Mouse (Mus musculus) liver, adult 2 months (tissue): Measurements from ENCODE around the gene Yif1a. TPM values are rescaled to one million over a fixed set of nuclear protein-coding genes. Genes with fewer than 3 reads are reported as not detected.
A peak's percentile ranks its signal among the peaks of the same experiment; 100 is the strongest.

Source experiments
- DNase-seq: peaks from one replicate; pipeline ENCODE4 v3.0.0-alpha.2; 2011; ENCODE audit warnings: low read depth, low spot score; ENCODE audit errors: extremely low read depth
- H3K27ac ChIP-seq: fragments of 200-500 bp; replicated peaks from 2 replicates; pipeline ENCODE4 v1.5.1; 2012; ENCODE audit warnings: low read depth, mild to moderate bottlenecking, control low read depth, inconsistent platforms, low read length; ENCODE audit not compliant: insufficient read depth
- H3K27me3 ChIP-seq: fragments of 200-500 bp; 2 replicates; pipeline ENCODE4 v1.6.1; 2012; ENCODE audit warnings: mild to moderate bottlenecking, moderate library complexity, low read length, inconsistent platforms; ENCODE audit not compliant: control insufficient read depth, insufficient read depth
- H3K36me3 ChIP-seq: fragments of 200-500 bp; 2 replicates; pipeline ENCODE4 v1.6.1; 2012; ENCODE audit warnings: low read length, inconsistent platforms; ENCODE audit not compliant: control insufficient read depth, insufficient read depth
- H3K4me1 ChIP-seq: fragments of 200-500 bp; 2 replicates; pipeline ENCODE4 v1.6.1; 2011; ENCODE audit warnings: low read length; ENCODE audit not compliant: control insufficient read depth, insufficient read depth
- H3K4me3 ChIP-seq: fragments of 200-500 bp; 2 replicates; pipeline ENCODE4 v1.5.1; 2011; ENCODE audit warnings: low read depth, mild to moderate bottlenecking, control low read depth, low read length, moderate library complexity; ENCODE audit not compliant: insufficient read depth
- H3K79me2 ChIP-seq: fragments of 200-500 bp; 2 replicates; pipeline ENCODE4 v1.6.1; 2012; ENCODE audit warnings: inconsistent platforms, mild to moderate bottlenecking, low read length, moderate library complexity; ENCODE audit not compliant: control insufficient read depth, insufficient read depth
- H3K9ac ChIP-seq: fragments of 200-500 bp; 2 replicates; pipeline ENCODE4 v1.6.1; 2012; ENCODE audit warnings: low read depth, mild to moderate bottlenecking, control low read depth, inconsistent platforms, low read length
- CTCF ChIP-seq: fragments of 200-500 bp; IDR thresholded peaks from 2 replicates; pipeline ENCODE4 v1.5.1; 2011; ENCODE audit warnings: low read depth, low read length, control low read depth
- POLR2A ChIP-seq: fragments of 200-500 bp; IDR thresholded peaks from 2 replicates; pipeline ENCODE4 v1.6.1; 2011; ENCODE audit warnings: low read length, control low read depth; ENCODE audit not compliant: insufficient read depth; ENCODE audit errors: extremely low read depth
- WGBS: fragments of 180-500 bp; shearing (Covaris S2); methylation state at CpG from one replicate; pipeline ENCODE4 v1.1.7; 2018; 5-methylcytosine and 5-hydroxymethylcytosine counted together
- polyA plus RNA-seq: library from polyadenylated mRNA; depleted of rRNA; stranded (reverse); fragments of >200 nt; gene quantifications from 2 replicates; pipeline ENCODE4 v1.2.3, GENCODE M21; 2012
- total RNA-seq: library from RNA; depleted of rRNA; stranded (reverse); fragments of >200 nt; gene quantifications from 2 replicates; pipeline ENCODE4 v1.2.3, GENCODE M21; 2014

Gene Yif1a
- total and polyA plus RNA-seq, 2 experiments, result 79.3 to 188 TPM

DNA sequence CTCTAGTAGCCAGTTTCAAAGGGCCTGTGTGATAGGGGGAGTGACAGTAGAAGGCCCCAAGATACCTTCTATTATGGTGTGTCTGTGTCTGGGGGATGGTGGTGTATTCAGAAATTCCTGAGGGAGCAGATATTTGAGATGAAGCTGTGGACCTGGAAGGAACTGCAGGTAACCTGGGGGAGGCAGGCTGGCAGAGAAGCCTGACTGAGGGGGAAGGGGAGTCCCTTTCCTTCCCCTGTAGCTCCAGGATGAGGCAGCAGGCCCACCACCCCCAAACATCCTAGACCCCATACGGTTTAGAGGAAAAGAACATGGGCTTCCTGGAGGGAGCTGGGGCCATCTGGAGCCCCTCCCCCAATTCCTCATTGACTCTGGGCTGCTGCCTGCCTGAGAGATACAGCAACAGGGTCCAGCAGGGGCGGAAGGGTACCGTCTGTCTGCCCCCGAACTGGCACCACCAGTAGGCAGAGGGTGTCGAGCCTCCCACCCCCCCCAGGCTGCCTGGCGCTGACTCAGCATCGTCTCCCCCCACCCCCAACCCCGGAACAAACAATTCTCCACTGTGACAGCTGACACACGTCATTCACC is 7.6 kb downstream of the Yif1a start:
- Histone ChIP-seq H3K27me3 (no peaks in the 10 kb centered on the region), H3K79me2 (no peaks in the 10 kb centered on the region), H3K36me3 (no peaks in the 10 kb centered on the region; the same call in 1 of the 2 replicates), H3K27ac (no peak overlapping the region), H3K4me1 (peaks cover 1% of the 10 kb centered on the region; the same call in 1 of the 2 replicates), H3K4me3 (no peak overlapping the region), H3K9ac (no peak overlapping the region)
- TF ChIP-seq CTCF (no peak), POLR2A (no peak)
- 7% methylated on average over 9 of the region's 9 CpGs for WGBS
- DNase-seq, result no peak

- DNase-seq, result no peak
- Histone ChIP-seq H3K36me3 (peaks cover 12% of the 10 kb centered on the region), H3K27me3 (no peaks in the 10 kb centered on the region), H3K9ac (peak overlapping the region; percentile 37; the same call in 1 of the 2 replicates), H3K4me3 (no peak overlapping the region; the same call in 1 of the 2 replicates), H3K79me2 (no peaks in the 10 kb centered on the region), H3K4me1 (peaks cover 1% of the 10 kb centered on the region; the same call in 1 of the 2 replicates), H3K27ac (no peak overlapping the region)
- WGBS, result 12% methylated on average over 26 of the region's 31 CpGs
- TF ChIP-seq POLR2A, result no peak
- TF ChIP-seq CTCF, result no peak
Measured at GRCm38 (mm10) chr19:5097521-5098362, 9.4 kb downstream of the Yif1a start.

DNA sequence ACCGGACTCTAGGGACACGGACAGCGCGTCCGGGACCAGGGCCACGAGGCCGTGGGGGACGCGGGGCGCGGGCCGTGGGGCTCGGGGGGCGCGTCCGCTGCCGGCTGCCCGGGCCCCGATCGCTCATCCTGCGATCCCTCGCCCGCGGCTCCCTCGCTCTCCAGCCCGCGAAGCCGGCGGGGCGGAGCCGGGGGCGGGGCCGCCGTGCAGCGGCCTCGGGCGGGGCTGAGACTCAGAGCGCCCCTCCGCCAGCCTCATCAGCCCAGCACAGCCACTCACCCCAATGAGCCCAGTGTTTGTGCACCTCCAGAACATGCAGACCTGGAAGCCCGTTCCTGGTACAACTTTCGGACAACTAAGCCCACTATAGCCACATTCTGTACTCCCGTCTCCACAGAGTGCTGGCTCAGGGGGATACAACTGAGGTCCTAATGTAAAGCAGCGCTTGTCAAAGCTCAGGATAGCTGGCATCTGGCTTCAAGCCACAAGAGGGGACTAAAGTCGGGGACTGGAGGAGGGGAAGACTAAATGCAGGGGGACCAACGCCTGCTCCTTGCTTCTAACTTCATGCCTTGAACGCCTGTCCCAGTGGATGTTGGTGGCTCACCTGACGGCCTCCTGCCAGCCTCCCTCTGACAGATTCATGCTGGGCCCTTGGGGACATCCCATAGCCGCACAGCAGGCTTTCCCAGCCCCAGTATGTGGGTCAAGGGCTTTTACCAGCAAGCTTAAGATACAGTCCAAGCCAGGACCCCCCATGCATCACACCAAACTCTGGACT is 10.2 kb downstream of the Yif1a start, which contains the start of gene Cnih2:
Gene Cnih2 (minus strand): TSS at position 159 of the 781 bp plus-strand sequence.
- no peak within 1 kb of the TSS for H3K27ac ChIP-seq
- no peak within 1 kb of the TSS; the same call in 1 of the 2 replicates for H3K4me3 ChIP-seq
- H3K4me1 ChIP-seq, result peaks cover 1% of the 10 kb centered on the region; the same call in 1 of the 2 replicates
- no peak for DNase-seq
- H3K36me3 ChIP-seq, result peaks cover 14% of the 10 kb centered on the region
- H3K9ac ChIP-seq, result peak within 1 kb of the TSS; percentile 37; the same call in 1 of the 2 replicates
- TF ChIP-seq POLR2A, result no peak
- no peak for TF ChIP-seq CTCF
- 11% methylated on average over 42 of the region's 48 CpGs for WGBS
- no peaks in the 10 kb centered on the region for H3K79me2 ChIP-seq
- H3K27me3 ChIP-seq, result no peaks in the 10 kb centered on the region

DNA sequence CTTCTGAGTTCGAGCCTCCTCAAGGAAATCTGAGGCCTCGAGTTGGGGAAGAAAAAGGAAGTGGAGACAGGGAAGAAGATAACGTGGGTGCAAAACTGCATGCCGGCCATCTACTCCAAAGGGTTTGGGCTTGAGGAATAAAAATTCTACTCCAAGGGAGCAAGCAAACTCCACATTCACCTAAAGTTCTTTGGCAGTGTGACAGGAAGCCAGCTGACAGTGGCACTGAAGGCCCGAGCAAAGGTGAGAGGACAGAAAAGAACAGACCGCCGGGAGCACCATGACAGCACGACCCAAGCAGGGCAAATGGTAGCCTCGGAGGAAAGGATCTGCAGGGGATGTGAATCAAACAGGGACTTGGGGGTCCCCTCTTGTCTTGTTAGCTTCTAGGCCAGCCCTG is 17.7 kb downstream of the Yif1a start:
- Histone ChIP-seq H3K27ac (peak overlapping the region; percentile 99), H3K36me3 (peaks cover 18% of the 10 kb centered on the region; the same call in 1 of the 2 replicates), H3K4me3 (peak overlapping the region; percentile 99), H3K9ac (peak overlapping the region; percentile 99), H3K4me1 (peaks cover 3% of the 10 kb centered on the region), H3K27me3 (no peaks in the 10 kb centered on the region), H3K79me2 (no peaks in the 10 kb centered on the region; the same call in 1 of the 2 replicates)
- peak; percentile 74 for DNase-seq
- 3% methylated on average over 9 of the region's 9 CpGs for WGBS
- peak; percentile 44; the same call in 1 of the 2 replicates for TF ChIP-seq POLR2A
- no peak for TF ChIP-seq CTCF

DNA sequence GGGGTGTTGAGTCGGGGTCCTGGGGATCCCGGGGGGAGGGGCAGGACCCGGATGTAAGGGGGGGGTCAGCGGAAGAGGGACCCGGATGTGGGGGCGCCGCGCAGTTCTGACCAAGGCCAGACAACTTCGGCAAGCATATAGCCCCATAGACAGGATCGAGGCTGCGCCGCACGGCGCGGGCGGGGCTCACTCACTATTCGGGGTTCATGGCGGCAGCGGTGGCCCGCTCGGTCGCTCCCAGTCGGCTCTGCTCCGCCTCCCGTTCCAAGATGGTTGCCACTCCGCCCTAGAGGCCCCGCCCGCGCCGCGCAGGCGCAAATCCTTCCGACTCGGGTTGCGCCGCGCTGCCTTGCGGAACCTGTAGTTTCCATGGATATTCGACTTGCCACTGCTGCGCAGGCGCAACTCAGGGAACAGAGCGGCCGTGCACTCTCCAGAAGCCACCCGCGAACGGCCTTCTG is 18.4 kb downstream of the Yif1a start, which contains the start of gene Rab1b:
Gene Rab1b (minus strand): TSS at position 342 of the 461 bp plus-strand sequence.
- Histone ChIP-seq H3K79me2 (no peaks in the 10 kb centered on the region; the same call in 1 of the 2 replicates), H3K27me3 (no peaks in the 10 kb centered on the region), H3K4me1 (peaks cover 3% of the 10 kb centered on the region), H3K27ac (peak within 1 kb of the TSS; percentile 99), H3K36me3 (peaks cover 14% of the 10 kb centered on the region; the same call in 1 of the 2 replicates), H3K4me3 (peak within 1 kb of the TSS; percentile 99), H3K9ac (peak within 1 kb of the TSS; percentile 99)
- WGBS, result under 1% methylated on average over 46 of the region's 46 CpGs
- TF ChIP-seq CTCF, result no peak
- 0 out of 2 replicates have a peak, but pooled peaks have one; percentile 25 for TF ChIP-seq POLR2A
- DNase-seq, result peak; percentile 88
